Mouse (Mus musculus) urinary bladder, postnatal 10 days (tissue): Measurements from ENCODE around the gene Trap1.
"Not testable (repeated sequence)": the region's sequence is repeated elsewhere in the genome, so short reads cannot be mapped to it uniquely, and the experiment has no call there.

Experiments used
- DNase-seq: peaks from one replicate; pipeline ENCODE4 v3.0.0; 2022; ENCODE audit warnings: low spot score

The Trap1 gene

GRCm38 (mm10) chr16:4035575-4035974, 42.1 kb downstream of the Trap1 start:
- DNase-seq = no peak

GRCm38 (mm10) chr16:4034476-4034875, 43.2 kb downstream of the Trap1 start:
- DNase-seq = no peak

- DNase-seq = no peak
Observed at GRCm38 (mm10) chr16:4033971-4034370, 43.7 kb downstream of the Trap1 start.

- no peak for DNase-seq
Observed at GRCm38 (mm10) chr16:4032341-4032748, 45.3 kb downstream of the Trap1 start.

GRCm38 (mm10) chr16:4031441-4032274, 46.0 kb downstream of the Trap1 start:
- no peak for DNase-seq

- DNase-seq = no peak
Observed at GRCm38 (mm10) chr16:4030501-4030900, 47.1 kb downstream of the Trap1 start.

GRCm38 (mm10) chr16:4029371-4029841, 48.2 kb downstream of the Trap1 start:
- no peak for DNase-seq

GRCm38 (mm10) chr16:4027211-4027610, 50.4 kb downstream of the Trap1 start:
- DNase-seq = no peak

- DNase-seq = no peak
Observed at GRCm38 (mm10) chr16:4026672-4027071, 51.0 kb downstream of the Trap1 start.

GRCm38 (mm10) chr16:4022719-4023118, 54.9 kb downstream of the Trap1 start:
- no peak for DNase-seq

- no peak for DNase-seq
Observed at GRCm38 (mm10) chr16:4021241-4021640, 56.4 kb downstream of the Trap1 start.

GRCm38 (mm10) chr16:4017466-4017865, 60.2 kb downstream of the Trap1 start:
- not testable (repeated sequence) for DNase-seq

- not testable (repeated sequence) for DNase-seq
Observed at GRCm38 (mm10) chr16:4016786-4017185, 60.8 kb downstream of the Trap1 start.

GRCm38 (mm10) chr16:4014040-4014668, 63.5 kb downstream of the Trap1 start:
- DNase-seq = no peak

GRCm38 (mm10) chr16:4012882-4013570, 64.6 kb downstream of the Trap1 start:
- no peak for DNase-seq

GRCm38 (mm10) chr16:4003489-4004398, 73.9 kb downstream of the Trap1 start, which contains the start of gene Slx4:
Gene Slx4, minus strand, starts transcription at chr16:4003770.
- peak; percentile 77 for DNase-seq
